Mouse (Mus musculus) MEL (cell line): Measurements from ENCODE around the gene Ascc2. TPM values are rescaled to one million over a fixed set of nuclear protein-coding genes. Genes with fewer than 3 reads are reported as not detected.

Experiments used
- DNase-seq: peaks from one replicate; pipeline ENCODE4 v3.0.0; 2011; ENCODE audit warnings: low read depth, low spot score
- H3K27ac ChIP-seq: 2 replicates; pipeline ENCODE4 v1.5.1; 2012; ENCODE audit warnings: low read depth, mild to moderate bottlenecking, control low read depth, low read length, moderate library complexity; ENCODE audit not compliant: control insufficient read depth
- H3K27me3 ChIP-seq, 2 experiments: fragments of 150-350 bp in 1 of 2; sonication (generic) in 1 of 2; 2 replicates each; pipeline ENCODE4 v1.6.1; 2012; ENCODE audit warnings: low read length in 2 of 2, mild to moderate bottlenecking in 2 of 2, improper control_type of control experiment in 1 of 2, moderate library complexity in 1 of 2; ENCODE audit not compliant: insufficient read depth in 2 of 2, control insufficient read depth in 1 of 2
- H3K36me3 ChIP-seq, 2 experiments: 2 replicates each; pipeline ENCODE4 v1.6.1; 2012 to 2014; ENCODE audit warnings: low read length in 2 of 2, improper control_type of control experiment in 1 of 2, inconsistent platforms in 1 of 2, mild to moderate bottlenecking in 1 of 2; ENCODE audit not compliant: insufficient read depth in 2 of 2, control insufficient read depth in 1 of 2
- H3K4me1 ChIP-seq, 2 experiments: fragments of 150-350 bp in 1 of 2; sonication (generic) in 1 of 2; 2 replicates each; pipeline ENCODE4 v1.6.1; 2012; ENCODE audit warnings: low read length in 2 of 2, improper control_type of control experiment in 1 of 2, mild to moderate bottlenecking in 1 of 2; ENCODE audit not compliant: insufficient read depth in 2 of 2, control insufficient read depth in 1 of 2
- H3K4me3 ChIP-seq, 2 experiments: fragments of 150-350 bp in 1 of 2; sonication (generic) in 1 of 2; 2 replicates each; pipeline ENCODE4 v1.5.1; 2012; ENCODE audit warnings: low read depth in 2 of 2, low read length in 2 of 2, mild to moderate bottlenecking in 2 of 2, moderate library complexity in 2 of 2, control low read depth in 1 of 2, improper control_type of control experiment in 1 of 2; ENCODE audit not compliant: control insufficient read depth in 1 of 2, insufficient read depth in 1 of 2
- H3K79me2 ChIP-seq: 2 replicates; pipeline ENCODE4 v1.6.1; 2012; ENCODE audit warnings: mild to moderate bottlenecking, low read length, moderate library complexity; ENCODE audit not compliant: control insufficient read depth, poor library complexity, insufficient read depth
- H3K9ac ChIP-seq: 2 replicates; pipeline ENCODE4 v1.6.1; 2012; ENCODE audit warnings: low read depth, mild to moderate bottlenecking, control low read depth, low read length, moderate library complexity; ENCODE audit not compliant: control insufficient read depth, poor library complexity, severe bottlenecking
- H3K9me3 ChIP-seq: fragments of 150-350 bp; sonication (generic); replicated peaks from 2 replicates; pipeline ENCODE4 v1.6.1; 2012; ENCODE audit warnings: mild to moderate bottlenecking, low read length, improper control_type of control experiment, moderate library complexity; ENCODE audit not compliant: insufficient read depth
- BHLHE40 ChIP-seq: IDR thresholded peaks from 2 replicates; pipeline ENCODE4 v1.6.1; 2012; ENCODE audit warnings: low read depth, mild to moderate bottlenecking, inconsistent platforms, low read length, improper control_type of control experiment, borderline replicate concordance
- CHD2 ChIP-seq: IDR thresholded peaks from 2 replicates; pipeline ENCODE4 v1.6.1; 2011; ENCODE audit warnings: low read length, improper control_type of control experiment
- CTCF ChIP-seq, 3 experiments: IDR thresholded peaks in 2 of 3; conservative IDR thresholded peaks in 1 of 3; 2 replicates each; pipeline ENCODE4 v1.5.1; 2011 to 2012; ENCODE audit warnings: low read length in 3 of 3, low read depth in 2 of 3, mild to moderate bottlenecking in 2 of 3, improper control_type of control experiment in 1 of 3, inconsistent platforms in 1 of 3, mixed read lengths in 1 of 3, moderate library complexity in 1 of 3; ENCODE audit not compliant: control insufficient read depth in 1 of 3, insufficient read depth in 1 of 3, poor library complexity in 1 of 3, severe bottlenecking in 1 of 3
- E2F4 ChIP-seq: IDR thresholded peaks from 2 replicates; pipeline ENCODE4 v1.6.1; 2011; ENCODE audit warnings: low read depth, low read length, improper control_type of control experiment, borderline replicate concordance
- ELF1 ChIP-seq: IDR thresholded peaks from 2 replicates; pipeline ENCODE4 v1.6.1; 2014; ENCODE audit warnings: low read depth, mild to moderate bottlenecking, inconsistent platforms, low read length, improper control_type of control experiment, moderate library complexity
- KAT2A ChIP-seq: conservative IDR thresholded peaks from 2 replicates; pipeline ENCODE4 v1.6.1; 2012; ENCODE audit warnings: low read depth, low read length, improper control_type of control experiment, inconsistent platforms
- MAZ ChIP-seq: IDR thresholded peaks from 2 replicates; pipeline ENCODE4 v1.6.1; 2012; ENCODE audit warnings: low read depth, mild to moderate bottlenecking, inconsistent platforms, low read length, improper control_type of control experiment
- NELFE ChIP-seq: IDR thresholded peaks from 2 replicates; pipeline ENCODE4 v1.6.1; 2011; ENCODE audit warnings: low read depth, low read length, improper control_type of control experiment
- POLR2A ChIP-seq, 2 experiments: IDR thresholded peaks; 2 replicates each; pipeline ENCODE4 v1.6.1; 2011 to 2012; ENCODE audit warnings: low read length in 2 of 2, mild to moderate bottlenecking in 2 of 2, control low read depth in 1 of 2, improper control_type of control experiment in 1 of 2, low read depth in 1 of 2, moderate library complexity in 1 of 2; ENCODE audit not compliant: control insufficient read depth in 1 of 2, insufficient read depth in 1 of 2, poor library complexity in 1 of 2
- SIN3A ChIP-seq: IDR thresholded peaks from 2 replicates; pipeline ENCODE4 v1.6.1; 2012; ENCODE audit warnings: low read length, improper control_type of control experiment, inconsistent platforms
- TBP ChIP-seq: IDR thresholded peaks from 2 replicates; pipeline ENCODE4 v1.8.0; 2011; ENCODE audit warnings: low read depth, low read length, improper control_type of control experiment
- TCF12 ChIP-seq: IDR thresholded peaks from 2 replicates; pipeline ENCODE4 v1.6.1; 2014; ENCODE audit warnings: low read depth, mild to moderate bottlenecking, inconsistent platforms, low read length, improper control_type of control experiment, moderate library complexity
- UBTF ChIP-seq: IDR thresholded peaks from 2 replicates; pipeline ENCODE4 v1.6.1; 2012; ENCODE audit warnings: low read depth, mild to moderate bottlenecking, inconsistent platforms, low read length, improper control_type of control experiment, moderate library complexity, borderline replicate concordance; ENCODE audit not compliant: insufficient read depth
- USF1 ChIP-seq: IDR thresholded peaks from 2 replicates; pipeline ENCODE4 v1.6.1; 2014; ENCODE audit warnings: low read depth, mild to moderate bottlenecking, inconsistent platforms, low read length, improper control_type of control experiment, moderate library complexity
- USF2 ChIP-seq, 2 experiments: IDR thresholded peaks; 2 replicates each; pipeline ENCODE4 v1.6.1; 2011 to 2012; ENCODE audit warnings: improper control_type of control experiment in 2 of 2, low read length in 2 of 2, borderline replicate concordance in 1 of 2, inconsistent platforms in 1 of 2, low read depth in 1 of 2, mild to moderate bottlenecking in 1 of 2; ENCODE audit not compliant: insufficient read depth in 1 of 2
- ZC3H11A ChIP-seq: IDR thresholded peaks from 2 replicates; pipeline ENCODE4 v1.6.1; 2012; ENCODE audit warnings: low read depth, mild to moderate bottlenecking, inconsistent platforms, low read length, improper control_type of control experiment
- ZMIZ1 ChIP-seq: IDR thresholded peaks from 2 replicates; pipeline ENCODE4 v1.6.1; 2012; ENCODE audit warnings: low read depth, mild to moderate bottlenecking, inconsistent platforms, low read length, improper control_type of control experiment, moderate library complexity
- polyA plus RNA-seq, 2 experiments: library from polyadenylated mRNA; stranded (reverse) in 1 of 2; unstranded in 1 of 2; fragments of >175 nt in 1 of 2; fragments of >200 nt in 1 of 2; gene quantifications; 2 replicates each; pipeline versions ENCODE4 v1.2.1 to v1.2.4; 2012; ENCODE audit warnings: low replicate concordance in 2 of 2, low read depth in 1 of 2; ENCODE audit not compliant: insufficient read length in 2 of 2, insufficient read depth in 1 of 2, missing spikeins in 1 of 2
- total RNA-seq: library from RNA; depleted of rRNA; stranded (reverse); fragments of 300-350 nt; gene quantifications from 2 replicates; pipeline ENCODE4 v1.2.3, GENCODE M21; 2012

The Ascc2 gene
- total and polyA plus RNA-seq, 3 experiments, result 27.5 to 98.2 (median 43.5) TPM

- TF ChIP-seq POLR2A (IDR thresholded peaks at IDR 0.05; ENCODE audit: control insufficient read depth in 1 of 2, insufficient read depth in 1 of 2, low read depth in 1 of 2, low read length in 2 of 2, poor library complexity in 1 of 2), result no peak
- TF ChIP-seq E2F4, result no peak
- no peak for TF ChIP-seq ZC3H11A
- TF ChIP-seq USF2 (IDR thresholded peaks at IDR 0.05; ENCODE audit: borderline replicate concordance in 1 of 2, insufficient read depth in 1 of 2, low read depth in 1 of 2, low read length in 2 of 2), result no peak
- TF ChIP-seq ZMIZ1, result no peak
- no peak for TF ChIP-seq TCF12
- TF ChIP-seq ELF1, result no peak
- no peak for TF ChIP-seq KAT2A
- TF ChIP-seq TBP, result no peak
- no peak for TF ChIP-seq MAZ
- no peak for TF ChIP-seq BHLHE40
- no peak for TF ChIP-seq CTCF (IDR thresholded peaks at IDR 0.05 in 2 of 3, conservative IDR thresholded peaks at IDR 0.05 in 1 of 3; ENCODE audit: control insufficient read depth in 1 of 3, insufficient read depth in 1 of 3, low read depth in 2 of 3, low read length in 3 of 3, poor library complexity in 1 of 3, severe bottlenecking in 1 of 3)
- no peak for TF ChIP-seq UBTF
- TF ChIP-seq CHD2, result no peak
- TF ChIP-seq USF1, result no peak
- no peak for TF ChIP-seq NELFE
- no peak for TF ChIP-seq SIN3A
- Histone ChIP-seq H3K4me3 (no peak overlapping the region), H3K4me1 (peaks cover 2 to 7% of the 10 kb centered on the region in 2 experiments; a peak in 2 of 4 replicates), H3K79me2 (no peaks in the 10 kb centered on the region), H3K9me3 (no peaks in the 10 kb centered on the region), H3K27me3 (no peaks in the 10 kb centered on the region; a peak in 1 of 4 replicates), H3K27ac (no peak overlapping the region), H3K9ac (no peak overlapping the region), H3K36me3 (no peaks in the 10 kb centered on the region)
- DNase-seq, result no peak
These were observed 53.7 kb downstream of the Ascc2 start for GRCm38 (mm10) chr11:4691213-4691612.

DNA sequence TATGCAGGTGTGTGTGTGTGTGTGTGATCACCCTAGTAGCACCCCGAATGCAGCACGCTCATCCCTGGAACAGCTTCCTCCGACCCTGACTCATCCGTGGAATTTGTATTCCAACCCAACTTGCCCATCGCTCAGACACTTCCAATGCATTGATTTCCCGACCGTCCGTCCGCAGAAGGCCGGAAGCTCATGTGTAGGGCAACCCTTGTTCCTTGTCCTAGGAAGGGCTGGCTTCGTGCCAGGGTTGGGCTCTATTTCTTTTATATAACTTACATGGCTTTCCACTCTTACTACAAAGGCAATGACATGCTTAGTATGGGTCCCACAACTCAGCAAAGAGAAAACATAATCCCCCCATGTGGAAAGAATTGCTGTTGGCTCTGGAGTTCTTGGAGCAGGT is 54.6 kb downstream of the Ascc2 start:
- peaks cover 2 to 7% of the 10 kb centered on the region in 2 experiments; a peak in 2 of 4 replicates for H3K4me1 ChIP-seq
- no peaks in the 10 kb centered on the region for H3K79me2 ChIP-seq
- H3K4me3 ChIP-seq, result no peak overlapping the region
- no peak overlapping the region for H3K9ac ChIP-seq
- H3K27me3 ChIP-seq, result no peaks in the 10 kb centered on the region; a peak in 1 of 4 replicates
- H3K36me3 ChIP-seq, result no peaks in the 10 kb centered on the region
- DNase-seq, result no peak
- TF ChIP-seq NELFE, result no peak
- no peak for TF ChIP-seq ZC3H11A
- no peaks in the 10 kb centered on the region for H3K9me3 ChIP-seq
- H3K27ac ChIP-seq, result no peak overlapping the region
